Mouse (Mus musculus): ENCODE data around the gene Smap2. TPM values are rescaled to one million over a fixed set of nuclear protein-coding genes. Genes with fewer than 3 reads are reported as not detected.

Gene Smap2
- polyA plus RNA-seq, 1 experiment from 2014 or later, result 18.4 TPM

GRCm38 (mm10) chr4:121042472-121042871 lies 25.4 kb upstream of the Smap2 start:
- 45% methylated on average over 5 of the region's 5 CpGs for WGBS
- Histone ChIP-seq H3K27ac (replicated peaks; ENCODE audit: low read depth, low read length) (peak overlapping the region; percentile 72), H3K27me3 (replicated peaks; ENCODE audit: control insufficient read depth, insufficient read depth, low read length) (0 out of 2 replicates have a peak, but pooled peaks cover 10% of the 10 kb centered on the region), H3K9me3 (ENCODE audit: control insufficient read depth, low read length) (no peaks in the 10 kb centered on the region), H3K36me3 (ENCODE audit: control insufficient read depth, insufficient read depth, low read length) (0 out of 2 replicates have a peak, but pooled peaks cover 8% of the 10 kb centered on the region), H3K4me1 (ENCODE audit: control insufficient read depth, insufficient read depth, low read length) (peaks cover 14% of the 10 kb centered on the region), H3K4me3 (ENCODE audit: low read depth, low read length) (no peak overlapping the region), H3K4me2 (ENCODE audit: low read depth, low read length) (peak overlapping the region; percentile 75; the same call in 1 of the 2 replicates), H3K9ac (ENCODE audit: low read depth, low read length) (no peak overlapping the region)
- DNase-seq (ENCODE audit: low spot score) (no peak), ATAC-seq (ENCODE audit: low read depth) (no peak)

DNA sequence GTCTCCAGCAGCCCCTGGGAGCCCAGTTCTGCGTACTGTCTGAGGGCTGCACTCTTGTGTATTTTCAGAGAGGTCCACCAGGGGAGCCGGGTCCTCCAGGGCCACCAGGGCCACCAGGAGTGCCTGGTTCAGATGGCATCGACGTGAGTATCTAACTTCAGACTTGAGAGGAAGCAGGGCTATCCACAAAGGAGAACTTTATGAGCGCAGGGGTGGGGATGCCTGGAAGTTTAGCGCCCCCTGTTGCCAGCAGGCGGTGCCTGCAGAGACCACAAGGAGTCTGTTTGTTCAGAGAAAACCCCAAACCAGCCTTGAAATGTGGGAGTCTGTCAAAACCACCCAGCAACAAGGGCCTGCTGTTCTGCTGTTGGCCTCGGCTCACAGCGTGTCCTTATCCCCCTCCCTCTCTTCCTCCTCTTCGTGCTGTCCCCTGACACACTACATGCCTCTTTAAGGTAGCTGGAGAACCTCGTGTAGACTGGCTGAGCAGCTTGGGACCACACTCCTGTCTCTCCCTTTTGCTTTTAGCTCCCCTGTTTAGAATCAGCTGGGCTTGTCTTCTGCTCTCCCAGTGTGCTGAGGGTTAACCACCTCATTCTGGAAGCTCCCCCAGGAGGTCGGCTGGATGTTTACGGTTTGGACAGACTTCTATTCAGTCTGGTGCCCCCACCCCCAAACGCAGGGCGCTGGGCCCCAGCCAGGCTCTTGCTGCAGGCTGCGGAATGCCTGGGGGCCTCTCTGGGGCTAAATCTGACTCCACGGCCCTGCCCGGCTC lies 24.0 kb upstream of the Smap2 start:
- Histone ChIP-seq H3K27ac (replicated peaks; ENCODE audit: low read depth, low read length) (peak overlapping the region; percentile 72), H3K9ac (ENCODE audit: low read depth, low read length) (peak overlapping the region; percentile 22), H3K4me2 (ENCODE audit: low read depth, low read length) (peak overlapping the region; percentile 75), H3K4me1 (ENCODE audit: control insufficient read depth, insufficient read depth, low read length) (peaks cover 14% of the 10 kb centered on the region), H3K4me3 (ENCODE audit: low read depth, low read length) (peak overlapping the region; percentile 52), H3K27me3 (replicated peaks; ENCODE audit: control insufficient read depth, insufficient read depth, low read length) (0 out of 2 replicates have a peak, but pooled peaks cover 10% of the 10 kb centered on the region), H3K36me3 (ENCODE audit: control insufficient read depth, insufficient read depth, low read length) (0 out of 2 replicates have a peak, but pooled peaks cover 8% of the 10 kb centered on the region), H3K9me3 (ENCODE audit: control insufficient read depth, low read length) (no peaks in the 10 kb centered on the region)
- 6% methylated on average over 18 of the region's 18 CpGs for WGBS
- ATAC-seq (ENCODE audit: low read depth) (peak; percentile 79), DNase-seq (ENCODE audit: low spot score) (peak; percentile 88)

GRCm38 (mm10) chr4:121040323-121040722 lies 23.3 kb upstream of the Smap2 start:
- Histone ChIP-seq H3K4me2 (ENCODE audit: low read depth, low read length) (peak overlapping the region; percentile 75), H3K9me3 (ENCODE audit: control insufficient read depth, low read length) (no peaks in the 10 kb centered on the region), H3K27me3 (replicated peaks; ENCODE audit: control insufficient read depth, insufficient read depth, low read length) (0 out of 2 replicates have a peak, but pooled peaks cover 10% of the 10 kb centered on the region), H3K36me3 (ENCODE audit: control insufficient read depth, insufficient read depth, low read length) (0 out of 2 replicates have a peak, but pooled peaks cover 8% of the 10 kb centered on the region), H3K4me3 (ENCODE audit: low read depth, low read length) (peak overlapping the region; percentile 52), H3K27ac (replicated peaks; ENCODE audit: low read depth, low read length) (peak overlapping the region; percentile 72), H3K9ac (ENCODE audit: low read depth, low read length) (peak overlapping the region; percentile 68; the same call in 1 of the 2 replicates), H3K4me1 (ENCODE audit: control insufficient read depth, insufficient read depth, low read length) (peaks cover 14% of the 10 kb centered on the region)
- WGBS, result 54% methylated on average over 14 of the region's 14 CpGs
- no peak for DNase-seq (ENCODE audit: low spot score)
- ATAC-seq (ENCODE audit: low read depth), result no peak

GRCm38 (mm10) chr4:121039331-121040115 lies 22.5 kb upstream of the Smap2 start, which contains the start of gene Col9a2:
Gene Col9a2 (plus strand): TSS chr4:121039385.
- 4% methylated on average over 34 of the region's 46 CpGs for WGBS
- DNase-seq (ENCODE audit: low spot score) (no peak), ATAC-seq (ENCODE audit: low read depth) (peak; percentile 8; the same call in 1 of the 2 replicates)
- peak within 1 kb of the TSS; percentile 72 for H3K27ac ChIP-seq (replicated peaks; ENCODE audit: low read depth, low read length)
- H3K4me1 ChIP-seq (ENCODE audit: control insufficient read depth, insufficient read depth, low read length), result peaks cover 14% of the 10 kb centered on the region
- H3K9ac ChIP-seq (ENCODE audit: low read depth, low read length), result peak within 1 kb of the TSS; percentile 68
- H3K36me3 ChIP-seq (ENCODE audit: control insufficient read depth, insufficient read depth, low read length), result 0 out of 2 replicates have a peak, but pooled peaks cover 7% of the 10 kb centered on the region
- H3K9me3 ChIP-seq (ENCODE audit: control insufficient read depth, low read length), result no peaks in the 10 kb centered on the region
- H3K27me3 ChIP-seq (replicated peaks; ENCODE audit: control insufficient read depth, insufficient read depth, low read length), result 0 out of 2 replicates have a peak, but pooled peaks cover 10% of the 10 kb centered on the region
- H3K4me3 ChIP-seq (ENCODE audit: low read depth, low read length), result peak within 1 kb of the TSS; percentile 52
- H3K4me2 ChIP-seq (ENCODE audit: low read depth, low read length), result peak within 1 kb of the TSS; percentile 75

DNA sequence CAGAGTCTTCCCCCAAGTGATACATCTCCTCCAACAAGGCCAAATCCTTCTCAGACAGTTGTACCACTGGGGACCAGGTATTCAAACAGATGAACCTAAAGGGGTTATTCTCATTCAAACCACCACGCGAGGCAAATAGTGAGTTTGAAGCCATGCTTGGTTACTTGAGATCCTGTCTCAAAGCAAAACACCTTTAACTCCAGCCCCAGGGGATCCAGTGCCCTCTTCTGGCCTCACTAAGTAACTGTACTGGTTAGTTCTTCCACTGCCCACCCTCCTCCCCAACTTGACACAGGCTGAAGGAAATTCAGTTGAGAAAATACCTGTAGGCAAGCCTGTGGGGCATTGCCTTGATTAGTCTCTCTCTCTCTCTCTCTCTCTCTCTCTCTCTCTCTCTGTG lies 16.0 kb upstream of the Smap2 start:
- H3K36me3 ChIP-seq (ENCODE audit: control insufficient read depth, insufficient read depth, low read length), result no peaks in the 10 kb centered on the region
- H3K27me3 ChIP-seq (replicated peaks; ENCODE audit: control insufficient read depth, insufficient read depth, low read length), result no peaks in the 10 kb centered on the region
- 77% methylated on average over 2 of the region's 2 CpGs for WGBS
- no peak overlapping the region for H3K4me3 ChIP-seq (ENCODE audit: low read depth, low read length)
- no peak overlapping the region for H3K9ac ChIP-seq (ENCODE audit: low read depth, low read length)
- DNase-seq (ENCODE audit: low spot score) (no peak), ATAC-seq (ENCODE audit: low read depth) (no peak)
- no peaks in the 10 kb centered on the region for H3K9me3 ChIP-seq (ENCODE audit: control insufficient read depth, low read length)
- H3K27ac ChIP-seq (replicated peaks; ENCODE audit: low read depth, low read length), result no peak overlapping the region
- H3K4me1 ChIP-seq (ENCODE audit: control insufficient read depth, insufficient read depth, low read length), result no peaks in the 10 kb centered on the region
- H3K4me2 ChIP-seq (ENCODE audit: low read depth, low read length), result no peak overlapping the region

GRCm38 (mm10) chr4:121031440-121031839 lies 14.4 kb upstream of the Smap2 start:
- Histone ChIP-seq H3K36me3 (ENCODE audit: control insufficient read depth, insufficient read depth, low read length) (no peaks in the 10 kb centered on the region), H3K4me1 (ENCODE audit: control insufficient read depth, insufficient read depth, low read length) (no peaks in the 10 kb centered on the region), H3K4me2 (ENCODE audit: low read depth, low read length) (no peak overlapping the region), H3K27ac (replicated peaks; ENCODE audit: low read depth, low read length) (no peak overlapping the region), H3K9me3 (ENCODE audit: control insufficient read depth, low read length) (no peaks in the 10 kb centered on the region), H3K9ac (ENCODE audit: low read depth, low read length) (no peak overlapping the region), H3K4me3 (ENCODE audit: low read depth, low read length) (no peak overlapping the region), H3K27me3 (replicated peaks; ENCODE audit: control insufficient read depth, insufficient read depth, low read length) (no peaks in the 10 kb centered on the region)
- DNase-seq (ENCODE audit: low spot score) (no peak), ATAC-seq (ENCODE audit: low read depth) (no peak)
- WGBS, result 65% methylated on average over 4 of the region's 4 CpGs

- H3K27ac ChIP-seq (replicated peaks; ENCODE audit: low read depth, low read length), result no peak overlapping the region
- no peak overlapping the region for H3K4me2 ChIP-seq (ENCODE audit: low read depth, low read length)
- DNase-seq (ENCODE audit: low spot score), result no peak
- H3K9ac ChIP-seq (ENCODE audit: low read depth, low read length), result no peak overlapping the region
- H3K4me3 ChIP-seq (ENCODE audit: low read depth, low read length), result no peak overlapping the region
- no peaks in the 10 kb centered on the region for H3K27me3 ChIP-seq (replicated peaks; ENCODE audit: control insufficient read depth, insufficient read depth, low read length)
- WGBS, result 72% methylated on average over 3 of the region's 3 CpGs
- H3K9me3 ChIP-seq (ENCODE audit: control insufficient read depth, low read length), result no peaks in the 10 kb centered on the region
- ATAC-seq (ENCODE audit: low read depth), result no peak
- H3K36me3 ChIP-seq (ENCODE audit: control insufficient read depth, insufficient read depth, low read length), result no peaks in the 10 kb centered on the region
- no peaks in the 10 kb centered on the region for H3K4me1 ChIP-seq (ENCODE audit: control insufficient read depth, insufficient read depth, low read length)
Measured at GRCm38 (mm10) chr4:121029632-121030031, 12.6 kb upstream of the Smap2 start.

DNA sequence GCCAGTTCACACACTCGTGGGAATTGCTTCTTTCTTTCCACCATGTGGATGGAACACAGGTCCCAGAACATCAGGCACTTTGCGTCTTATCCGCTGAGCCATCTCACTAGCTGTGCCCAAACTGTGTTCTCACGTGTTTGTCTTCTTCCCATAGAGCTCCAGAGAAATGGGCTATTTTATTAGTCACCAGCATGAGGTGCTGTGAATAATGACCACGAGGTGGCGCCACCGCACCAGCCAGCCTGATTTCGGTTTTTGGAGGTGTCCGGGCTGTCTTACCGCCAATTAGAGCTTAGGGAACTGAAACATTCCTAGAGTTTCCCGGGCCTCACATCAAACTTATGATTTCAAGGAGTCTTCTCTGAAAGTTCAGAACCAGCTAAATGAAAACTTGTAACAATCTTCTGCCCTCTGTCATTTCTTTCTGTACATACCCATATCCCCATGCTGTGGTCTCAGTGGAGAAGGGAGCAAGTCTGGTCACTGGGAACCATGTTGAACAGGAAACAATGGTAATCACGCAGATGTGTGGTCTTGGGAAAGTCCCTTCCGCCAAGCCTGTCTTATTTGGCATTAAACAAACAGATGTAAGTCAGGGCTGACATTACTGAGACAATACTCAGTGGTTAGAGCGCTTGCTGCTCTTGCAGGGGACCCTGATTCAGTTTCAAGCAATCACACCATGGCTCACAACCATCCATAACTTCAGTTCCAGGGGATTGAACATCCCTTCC lies 11.8 kb upstream of the Smap2 start:
- DNase-seq (ENCODE audit: low spot score), result peak; percentile 31
- Histone ChIP-seq H3K4me3 (ENCODE audit: low read depth, low read length) (no peak overlapping the region), H3K36me3 (ENCODE audit: control insufficient read depth, insufficient read depth, low read length) (no peaks in the 10 kb centered on the region), H3K4me2 (ENCODE audit: low read depth, low read length) (no peak overlapping the region), H3K4me1 (ENCODE audit: control insufficient read depth, insufficient read depth, low read length) (no peaks in the 10 kb centered on the region), H3K9ac (ENCODE audit: low read depth, low read length) (no peak overlapping the region), H3K27ac (replicated peaks; ENCODE audit: low read depth, low read length) (no peak overlapping the region), H3K9me3 (ENCODE audit: control insufficient read depth, low read length) (no peaks in the 10 kb centered on the region), H3K27me3 (replicated peaks; ENCODE audit: control insufficient read depth, insufficient read depth, low read length) (no peaks in the 10 kb centered on the region)
- ATAC-seq (ENCODE audit: low read depth), result no peak
- WGBS, result 26% methylated on average over 14 of the region's 14 CpGs
